Mouse (Mus musculus): Measurements from ENCODE around the gene Lhpp.

Gene Lhpp

GRCm38 (mm10) chr7:132736099-132736862 lies 125.8 kb downstream of the Lhpp start:
- no peak for DNase-seq (ENCODE audit: low spot score in 2 of 2)

GRCm38 (mm10) chr7:132738844-132739243 lies 128.4 kb downstream of the Lhpp start:
- no peak for DNase-seq (ENCODE audit: low spot score in 2 of 2)

- no peak for DNase-seq (ENCODE audit: low spot score in 2 of 2)
Observed at GRCm38 (mm10) chr7:132739829-132740228, 129.4 kb downstream of the Lhpp start.

DNA sequence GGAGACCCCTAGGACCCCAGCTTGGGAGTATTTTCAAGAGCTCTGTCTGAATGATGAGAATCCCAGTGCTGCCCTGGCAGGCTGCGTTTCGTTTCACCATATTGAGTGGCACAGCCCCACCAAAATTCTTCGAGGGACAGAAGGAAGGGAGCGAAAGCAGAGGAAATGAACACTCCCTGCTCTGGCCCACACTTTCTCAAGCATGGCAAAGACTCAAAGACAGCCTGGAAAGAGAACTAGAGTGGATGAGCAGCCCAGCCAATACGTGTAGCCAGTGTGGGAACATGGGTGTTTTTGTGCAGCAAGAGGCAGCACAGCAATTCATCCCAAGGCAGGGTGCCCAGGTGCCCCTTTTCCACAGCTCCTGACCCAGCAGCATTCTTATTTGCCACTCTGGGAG lies 132.5 kb downstream of the Lhpp start:
- DNase-seq (ENCODE audit: low spot score in 2 of 2): no peak

- no peak for DNase-seq (ENCODE audit: low spot score in 2 of 2)
Observed at GRCm38 (mm10) chr7:132747096-132747495, 136.7 kb downstream of the Lhpp start.

DNA sequence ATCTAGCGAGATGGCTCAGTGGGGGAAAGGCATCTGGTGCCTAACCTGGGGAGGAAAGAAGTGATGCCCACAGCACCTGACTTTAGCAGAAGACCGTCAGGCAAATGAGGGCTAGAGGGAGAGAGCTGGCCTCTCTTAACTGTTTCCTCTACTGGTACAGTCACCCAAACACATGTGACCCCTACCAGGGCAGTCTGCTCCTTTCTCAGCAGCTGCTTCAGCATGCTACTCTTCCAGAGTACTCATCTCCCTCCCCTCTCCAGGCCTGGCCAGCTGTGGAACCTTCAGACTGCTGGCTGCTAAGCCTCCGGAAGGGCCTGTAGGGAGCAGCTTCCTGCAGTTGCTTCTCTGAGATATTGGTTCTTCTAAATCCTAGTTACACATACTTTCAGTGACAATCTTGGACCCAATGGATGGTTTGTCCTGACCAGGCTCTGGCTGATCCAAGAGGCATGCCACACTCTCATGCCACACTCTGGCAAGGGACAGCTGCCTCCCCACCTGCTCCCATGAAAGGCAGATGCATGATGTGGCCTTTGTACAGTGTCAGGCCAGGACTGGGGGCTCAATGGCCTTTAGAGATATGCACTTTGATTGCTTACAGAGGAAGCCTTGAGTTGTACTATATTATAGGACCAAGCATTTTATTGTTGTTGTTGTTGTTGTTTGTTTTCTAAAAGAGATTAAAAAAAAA lies 137.8 kb downstream of the Lhpp start:
- DNase-seq (ENCODE audit: low spot score in 2 of 2): no peak

GRCm38 (mm10) chr7:132749504-132749903 lies 139.1 kb downstream of the Lhpp start:
- DNase-seq (ENCODE audit: low spot score in 2 of 2): no peak

- no peak for DNase-seq (ENCODE audit: low spot score in 2 of 2)
Observed at GRCm38 (mm10) chr7:132751716-132752115, 141.3 kb downstream of the Lhpp start.

- DNase-seq (ENCODE audit: low spot score in 2 of 2): no peak
Observed at GRCm38 (mm10) chr7:132753518-132754388, 143.3 kb downstream of the Lhpp start.

DNA sequence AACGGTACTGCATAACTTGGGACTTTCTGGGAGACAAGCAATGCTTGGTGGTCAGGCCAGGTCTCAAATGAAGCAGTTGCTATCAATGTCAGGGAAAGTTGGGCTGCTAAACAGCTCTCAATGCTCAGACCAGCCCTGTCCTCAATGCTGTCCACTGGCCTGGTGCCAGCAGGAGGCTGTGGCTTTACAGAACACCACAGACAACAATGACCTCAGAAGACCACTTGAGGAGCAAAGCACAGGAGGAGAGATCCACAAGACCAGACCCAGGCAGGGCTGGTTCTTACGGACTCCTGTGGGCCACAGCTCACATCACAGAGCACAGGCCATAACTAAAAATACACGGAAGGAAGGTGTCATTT lies 143.9 kb downstream of the Lhpp start:
- no peak for DNase-seq (ENCODE audit: low spot score in 2 of 2)

Measured in thymus, postnatal 10 days (tissue).